Mouse (Mus musculus) lung, embryonic 16.5 days (tissue): ENCODE data around the gene Aqp7. TPM values are rescaled to one million over a fixed set of nuclear protein-coding genes. Genes with fewer than 3 reads are reported as not detected.
"Not testable (repeated sequence)": the region's sequence is repeated elsewhere in the genome, so short reads cannot be mapped to it uniquely, and the experiment has no call there.

Experiments
- ATAC-seq: fragments of 200-750 bp; cut with Nextera tagmentation; 2 replicates; pipeline ENCODE4 v1.8.0; 2017; ENCODE audit warnings: low read depth, mild to moderate bottlenecking, moderate library complexity
- H3K27ac ChIP-seq: fragments of 300-500 bp; sonication (generic); 2 replicates; pipeline ENCODE4 v1.5.1; 2014; ENCODE audit warnings: mild to moderate bottlenecking, control low read depth, low read length
- H3K27me3 ChIP-seq: fragments of 300-500 bp; sonication (generic); 2 replicates; pipeline ENCODE4 v1.6.1; 2014; ENCODE audit warnings: low read depth, low read length, mixed read lengths; ENCODE audit not compliant: control insufficient read depth, insufficient read depth
- H3K36me3 ChIP-seq: fragments of 300-500 bp; sonication (generic); 2 replicates; pipeline ENCODE4 v1.6.1; 2014; ENCODE audit warnings: low read length; ENCODE audit not compliant: control insufficient read depth, insufficient read depth
- H3K4me1 ChIP-seq: fragments of 300-500 bp; sonication (generic); replicated peaks from 2 replicates; pipeline ENCODE4 v1.6.1; 2014; ENCODE audit warnings: low read length, mixed read lengths; ENCODE audit not compliant: control insufficient read depth, insufficient read depth
- H3K4me2 ChIP-seq: fragments of 300-500 bp; sonication (generic); 2 replicates; pipeline ENCODE4 v1.6.1; 2014; ENCODE audit warnings: low read depth, low read length, control low read depth
- H3K4me3 ChIP-seq: fragments of 300-500 bp; sonication (generic); 2 replicates; pipeline ENCODE4 v1.5.1; 2014; ENCODE audit warnings: mild to moderate bottlenecking, low read length, control low read depth
- H3K9ac ChIP-seq: fragments of 300-500 bp; sonication (generic); 2 replicates; pipeline ENCODE4 v1.6.1; 2014; ENCODE audit warnings: low read length, control low read depth
- H3K9me3 ChIP-seq: fragments of 300-500 bp; sonication (generic); 2 replicates; pipeline ENCODE4 v1.6.1; 2016; ENCODE audit warnings: low read length; ENCODE audit not compliant: control insufficient read depth
- WGBS: fragments of 180-500 bp; shearing (Covaris S2); extraction: QIAGEN DNeasy Blood & Tissue Kit; methylation state at CpG from one replicate; pipeline ENCODE4 v1.1.7; 2014; 5-methylcytosine and 5-hydroxymethylcytosine counted together
- polyA plus RNA-seq: library from polyadenylated mRNA; unstranded; fragments of >200 nt; fragmentation: Nextera tagmentation; extraction: Ambion mirVana; gene quantifications from 2 replicates; pipeline ENCODE4 v1.2.1, GENCODE M21; 2015

Aqp7 gene
- polyA plus RNA-seq, 1 experiment from 2014 or later = 0.13 TPM

- Histone ChIP-seq H3K4me1 (no peaks in the 10 kb centered on the region), H3K36me3 (no peaks in the 10 kb centered on the region), H3K27me3 (no peaks in the 10 kb centered on the region), H3K27ac (no peak overlapping the region), H3K9ac (no peak overlapping the region), H3K4me3 (no peak overlapping the region), H3K9me3 (no peaks in the 10 kb centered on the region), H3K4me2 (no peak overlapping the region)
- ATAC-seq = no peak
- WGBS = 75% methylated on average over 16 of the region's 16 CpGs
Observed at GRCm38 (mm10) chr4:41087459-41088298, 39.7 kb upstream of the Aqp7 start.

GRCm38 (mm10) chr4:41086947-41087346, 39.0 kb upstream of the Aqp7 start:
- Histone ChIP-seq H3K4me2 (no peak overlapping the region), H3K9ac (no peak overlapping the region), H3K27me3 (no peaks in the 10 kb centered on the region), H3K36me3 (no peaks in the 10 kb centered on the region), H3K27ac (no peak overlapping the region), H3K4me3 (no peak overlapping the region), H3K4me1 (no peaks in the 10 kb centered on the region), H3K9me3 (no peaks in the 10 kb centered on the region)
- ATAC-seq = peak; percentile 17; the same call in 1 of the 2 replicates
- WGBS = 69% methylated on average over 9 of the region's 9 CpGs

- no peak overlapping the region for H3K4me3 ChIP-seq
- H3K4me2 ChIP-seq = no peak overlapping the region
- no peaks in the 10 kb centered on the region for H3K9me3 ChIP-seq
- H3K9ac ChIP-seq = no peak overlapping the region
- H3K4me1 ChIP-seq = no peaks in the 10 kb centered on the region
- H3K27me3 ChIP-seq = no peaks in the 10 kb centered on the region
- no peaks in the 10 kb centered on the region for H3K36me3 ChIP-seq
- ATAC-seq = no peak
- no peak overlapping the region for H3K27ac ChIP-seq
- 72% methylated on average over 4 of the region's 4 CpGs for WGBS
Observed at GRCm38 (mm10) chr4:41084819-41085218, 36.9 kb upstream of the Aqp7 start.

- WGBS = 41% methylated on average over 4 of the region's 4 CpGs
- H3K4me3 ChIP-seq, H3K27ac ChIP-seq, H3K4me1 ChIP-seq, ATAC-seq, H3K9me3 ChIP-seq, H3K9ac ChIP-seq, H3K4me2 ChIP-seq, H3K27me3 ChIP-seq, H3K36me3 ChIP-seq: not testable (repeated sequence)
Observed at GRCm38 (mm10) chr4:41082803-41083202, 34.9 kb upstream of the Aqp7 start.

GRCm38 (mm10) chr4:41081733-41082132, 33.8 kb upstream of the Aqp7 start:
- no peak overlapping the region for H3K4me2 ChIP-seq
- no peaks in the 10 kb centered on the region for H3K9me3 ChIP-seq
- ATAC-seq = no peak
- no peaks in the 10 kb centered on the region for H3K4me1 ChIP-seq
- WGBS = 67% methylated on average over 5 of the region's 5 CpGs
- no peaks in the 10 kb centered on the region for H3K27me3 ChIP-seq
- H3K9ac ChIP-seq = no peak overlapping the region
- no peak overlapping the region for H3K4me3 ChIP-seq
- no peak overlapping the region for H3K27ac ChIP-seq
- H3K36me3 ChIP-seq = no peaks in the 10 kb centered on the region

GRCm38 (mm10) chr4:41078726-41079125, 30.8 kb upstream of the Aqp7 start:
- H3K9ac ChIP-seq = no peak overlapping the region
- 52% methylated on average over 6 of the region's 6 CpGs for WGBS
- ATAC-seq = no peak
- H3K9me3 ChIP-seq = no peaks in the 10 kb centered on the region
- no peak overlapping the region for H3K4me2 ChIP-seq
- H3K27me3 ChIP-seq = no peaks in the 10 kb centered on the region
- no peak overlapping the region for H3K4me3 ChIP-seq
- H3K27ac ChIP-seq = no peak overlapping the region
- no peaks in the 10 kb centered on the region for H3K36me3 ChIP-seq
- H3K4me1 ChIP-seq = no peaks in the 10 kb centered on the region

- WGBS = 65% methylated on average over 6 of the region's 6 CpGs
Observed at GRCm38 (mm10) chr4:41074461-41074860, 26.5 kb upstream of the Aqp7 start.

GRCm38 (mm10) chr4:41073008-41073817, 25.3 kb upstream of the Aqp7 start:
- Histone ChIP-seq H3K4me3 (no peak overlapping the region), H3K9ac (no peak overlapping the region), H3K4me1 (no peaks in the 10 kb centered on the region), H3K27ac (no peak overlapping the region), H3K27me3 (no peaks in the 10 kb centered on the region), H3K4me2 (no peak overlapping the region), H3K9me3 (no peaks in the 10 kb centered on the region), H3K36me3 (no peaks in the 10 kb centered on the region)
- WGBS = 63% methylated on average over 12 of the region's 12 CpGs
- ATAC-seq = no peak

More at GRCm38 (mm10) chr4:41074461-41074860, 26.5 kb upstream of the Aqp7 start:
- H3K4me3 ChIP-seq = no peak overlapping the region
- no peak overlapping the region for H3K27ac ChIP-seq
- no peaks in the 10 kb centered on the region for H3K36me3 ChIP-seq
- no peak overlapping the region for H3K4me2 ChIP-seq
- no peaks in the 10 kb centered on the region for H3K9me3 ChIP-seq
- H3K9ac ChIP-seq = no peak overlapping the region
- no peak for ATAC-seq
- no peaks in the 10 kb centered on the region for H3K27me3 ChIP-seq
- no peaks in the 10 kb centered on the region for H3K4me1 ChIP-seq
